Mouse (Mus musculus) left cerebral cortex, postnatal 14 days (tissue): Measurements from ENCODE around the gene Pycr1. TPM values are rescaled to one million over a fixed set of nuclear protein-coding genes. Genes with fewer than 3 reads are reported as not detected.

Source experiments
- DNase-seq, 2 experiments: peaks; one replicate each; pipeline ENCODE4 v3.0.0; 2021 to 2022; ENCODE audit warnings: low spot score in 2 of 2, mixed read lengths in 1 of 2
- intact Hi-C: fragments of 180-260 bp; cut with DNase I; formaldehyde crosslinking; loops from one replicate; pipeline ENCODE4 v1.15.1; 2025
- total RNA-seq, 2 experiments: library from RNA; stranded (reverse); gene quantifications; 2 replicates each; pipeline ENCODE4 v1.2.3; 2021

Pycr1 gene
- total RNA-seq, 2 experiments from 2014 or later: 3.8 to 4.0 TPM

- intact Hi-C loops: loop anchor here (2.0 to 10.0 kb wide), 2 partner anchors 53 to 115 kb away; partner anchors contain the start of genes Cenpx and Lrrc45
- no peak for DNase-seq
Measured at GRCm38 (mm10) chr11:120659509-120660300, 16.1 kb upstream of the Pycr1 start.

- intact Hi-C loops: loop anchor here (2.0 to 10.0 kb wide), 2 partner anchors 54 to 116 kb away; partner anchors contain the start of genes Cenpx and Lrrc45
- DNase-seq: peak; percentile 77 to 81
Measured at GRCm38 (mm10) chr11:120658876-120659410, 15.4 kb upstream of the Pycr1 start.

GRCm38 (mm10) chr11:120657301-120657700, 13.7 kb upstream of the Pycr1 start:
- intact Hi-C loops: loop anchor here (10.0 kb wide), 1 partner anchor 118 kb away; no protein-coding TSS in a partner anchor
- DNase-seq: no peak

- intact Hi-C loops: loop anchor here (10.0 kb wide), 1 partner anchor 120 kb away; no protein-coding TSS in a partner anchor
- DNase-seq: no peak
Measured at GRCm38 (mm10) chr11:120654741-120655140, 11.2 kb upstream of the Pycr1 start.

GRCm38 (mm10) chr11:120651872-120652271, 8.3 kb upstream of the Pycr1 start:
- intact Hi-C loops: loop anchor here (10.0 kb wide), 1 partner anchor 123 kb away; no protein-coding TSS in a partner anchor
- DNase-seq: no peak

GRCm38 (mm10) chr11:120648001-120648476, 4.5 kb upstream of the Pycr1 start, which contains the start of gene Myadml2:
Gene Myadml2, minus strand, starts transcription at chr11:120648158.
- DNase-seq: peak; percentile 49 to 73
- intact Hi-C loops: no loop called here

- intact Hi-C loops: no loop called here
- DNase-seq: no peak
Measured at GRCm38 (mm10) chr11:120647047-120647830, 3.7 kb upstream of the Pycr1 start.

- no peak for DNase-seq
- intact Hi-C loops: no loop called here
Measured at GRCm38 (mm10) chr11:120642939-120643600, 499 bp downstream of the Pycr1 start.

- intact Hi-C loops: no loop called here
- DNase-seq: no peak
Measured at GRCm38 (mm10) chr11:120641869-120642268, 1.7 kb downstream of the Pycr1 start.

- intact Hi-C loops: no loop called here
Measured at GRCm38 (mm10) chr11:120641255-120641654, 2.3 kb downstream of the Pycr1 start.

GRCm38 (mm10) chr11:120634810-120635209, 8.8 kb downstream of the Pycr1 start:
- intact Hi-C loops: no loop called here
- DNase-seq: no peak

More at GRCm38 (mm10) chr11:120641255-120641654, 2.3 kb downstream of the Pycr1 start:
- DNase-seq: no peak

- intact Hi-C loops: no loop called here
- peak; percentile 95 to 97 for DNase-seq
Measured at GRCm38 (mm10) chr11:120633520-120634343, 9.8 kb downstream of the Pycr1 start, which contains the start of gene Mafg. Gene Mafg, minus strand, starts transcription at chr11:120633600.

- peak in 1 of 2 experiments; percentile 69 for DNase-seq
Measured at GRCm38 (mm10) chr11:120632559-120633519, 10.7 kb downstream of the Pycr1 start.

GRCm38 (mm10) chr11:120631726-120632448, 11.7 kb downstream of the Pycr1 start:
- no peak for DNase-seq
- intact Hi-C loops: no loop called here

More at GRCm38 (mm10) chr11:120632559-120633519, 10.7 kb downstream of the Pycr1 start:
- intact Hi-C loops: no loop called here

- DNase-seq: no peak
- intact Hi-C loops: no loop called here
Measured at GRCm38 (mm10) chr11:120630881-120631725, 12.5 kb downstream of the Pycr1 start.
